13 mouse cellular contexts compared by ENCODE assay signal in the genomic region with DNA sequence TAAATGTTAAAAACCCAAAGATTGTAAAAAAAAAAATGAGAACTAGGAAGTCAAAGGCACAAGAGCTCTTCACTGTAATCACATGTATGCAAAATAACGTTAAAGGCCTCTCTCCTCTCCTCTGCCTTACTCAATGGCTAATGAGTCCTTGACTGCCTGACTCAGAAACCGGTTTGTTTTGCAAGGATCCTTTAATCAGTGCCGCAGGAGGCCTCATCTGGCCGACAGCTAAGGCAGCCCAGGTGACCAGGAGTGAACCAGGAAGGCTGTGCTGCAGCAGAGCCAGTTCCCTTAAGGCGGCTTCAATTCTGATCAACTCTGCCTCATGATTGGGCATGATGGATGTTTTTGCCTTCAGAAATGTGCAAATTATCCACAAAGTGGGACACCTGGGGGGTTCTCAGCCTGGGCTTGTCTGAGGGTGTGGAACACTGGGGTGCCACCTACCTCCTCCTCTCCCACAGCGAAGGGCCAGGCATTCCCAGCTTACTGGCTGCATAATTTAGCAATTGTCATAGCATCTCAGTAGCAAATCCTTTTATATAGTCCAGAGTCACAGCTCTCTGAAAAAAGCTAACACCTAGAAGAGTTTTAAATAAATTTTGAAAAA. TPM values are rescaled to one million over a fixed set of nuclear protein-coding genes. Genes with fewer than 3 reads are reported as not detected.
A peak's percentile ranks its signal among the peaks of the same experiment; 100 is the strongest.
DNase-seq lines count a peak whose midpoint lies in the region; ATAC-seq and TF ChIP-seq lines count a peak whose summit lies in the region.
"Had no signal": no experiment of that assay in that cellular context is flagged by ENCODE, and none has a peak within 500 bp of the region (broad histone marks: within the 10 kb centered on the region; RNA-seq: fewer than 3 reads in every experiment).

No protein-coding gene starts in this region.

- no peak overlapping the region for H3K27ac ChIP-seq in heart, embryonic 12.5 days (ENCODE audit: poor library complexity, severe bottlenecking)
- H3K27ac ChIP-seq in intestine, embryonic 16.5 days (ENCODE audit: low read length) = 0 out of 2 replicates have a peak overlapping the region, but pooled peaks have one; percentile 39
- H3K27ac ChIP-seq in midbrain, embryonic 13.5 days = peak overlapping the region; percentile 22; the same call in 1 of the 2 replicates
- H3K27ac ChIP-seq: hindbrain, embryonic 10.5 days; kidney, postnatal 0 days; neural tube, embryonic 13.5 days had no signal

- no peak for ATAC-seq in heart, embryonic 12.5 days (ENCODE audit: insufficient number of reproducible peaks, low FRiP score)
- ATAC-seq in intestine, embryonic 16.5 days = peak; percentile 92
- ATAC-seq in midbrain, embryonic 13.5 days = peak; percentile 48; the same call in 1 of the 2 replicates
- no peak for ATAC-seq in cerebellum, adult (ENCODE audit: insufficient number of reproducible peaks, low FRiP score, low TSS enrichment)

- 45% methylated on average over 6 of the region's 6 CpGs for WGBS in heart, embryonic 12.5 days
- WGBS in intestine, embryonic 16.5 days = 37% methylated on average over 6 of the region's 6 CpGs
- WGBS in midbrain, embryonic 13.5 days = 32% methylated on average over 6 of the region's 6 CpGs

- no peak for TF ChIP-seq CTCF in brain, embryonic 14.5 days (IDR thresholded peaks at IDR 0.05; ENCODE audit: borderline replicate concordance, extremely low read depth, insufficient read depth, insufficient read length)

- peaks cover 70% of the 10 kb centered on the region for H3K4me1 ChIP-seq in heart, embryonic 12.5 days (replicated peaks)
- peaks cover 51% of the 10 kb centered on the region for H3K4me1 ChIP-seq in intestine, embryonic 16.5 days (ENCODE audit: control insufficient read depth, insufficient read depth, low read length)
- H3K4me1 ChIP-seq in midbrain, embryonic 13.5 days (replicated peaks) = peaks cover 12% of the 10 kb centered on the region
- H3K4me1 ChIP-seq: neural tube, embryonic 13.5 days had no signal

- H3K36me3 ChIP-seq in heart, embryonic 12.5 days = peaks cover 18% of the 10 kb centered on the region; the same call in 1 of the 2 replicates
- no peaks in the 10 kb centered on the region; the same call in 1 of the 2 replicates for H3K36me3 ChIP-seq in intestine, embryonic 16.5 days (ENCODE audit: control insufficient read depth, insufficient read depth, low read length)
- H3K36me3 ChIP-seq in midbrain, embryonic 13.5 days = no peaks in the 10 kb centered on the region
- H3K36me3 ChIP-seq: hindbrain, embryonic 10.5 days; neural tube, embryonic 13.5 days had no signal

- no peaks in the 10 kb centered on the region for H3K27me3 ChIP-seq in heart, embryonic 12.5 days (replicated peaks)
- no peaks in the 10 kb centered on the region for H3K27me3 ChIP-seq in intestine, embryonic 16.5 days (replicated peaks; ENCODE audit: control insufficient read depth, insufficient read depth, low read length)
- no peaks in the 10 kb centered on the region for H3K27me3 ChIP-seq in midbrain, embryonic 13.5 days
- H3K27me3 ChIP-seq: neural tube, embryonic 13.5 days had no signal

- no peak for TF ChIP-seq POLR2A in brain, embryonic 14.5 days (IDR thresholded peaks at IDR 0.05; ENCODE audit: borderline replicate concordance, extremely low read depth, insufficient read depth, insufficient read length, poor library complexity, severe bottlenecking)

- H3K4me2 ChIP-seq in heart, embryonic 12.5 days = no peak overlapping the region
- H3K4me2 ChIP-seq in intestine, embryonic 16.5 days (ENCODE audit: low read depth, low read length) = no peak overlapping the region
- no peak overlapping the region for H3K4me2 ChIP-seq in midbrain, embryonic 13.5 days (replicated peaks)
- H3K4me2 ChIP-seq: neural tube, embryonic 13.5 days had no signal

- 0 out of 2 replicates have a peak overlapping the region, but pooled peaks have one; percentile 46 for H3K9ac ChIP-seq in heart, embryonic 12.5 days
- no peak overlapping the region for H3K9ac ChIP-seq in intestine, embryonic 16.5 days (ENCODE audit: low read depth, low read length)
- H3K9ac ChIP-seq in midbrain, embryonic 13.5 days (replicated peaks) = no peak overlapping the region
- H3K9ac ChIP-seq: neural tube, embryonic 13.5 days had no signal

- DNase-seq in heart, adult 18-20 months = no peak
- DNase-seq in brain, embryonic 14.5 days (ENCODE audit: low read depth) = peak; percentile 55
- no peak for DNase-seq in B cell, adult 2 months
- DNase-seq in ovary, adult 18-20 months (ENCODE audit: low spot score) = no peak
- DNase-seq: cerebellum, adult 8-10 months; gastrocnemius, postnatal 25 days had no signal

- H3K4me3 ChIP-seq in heart, embryonic 12.5 days = no peak overlapping the region
- no peak overlapping the region for H3K4me3 ChIP-seq in intestine, embryonic 16.5 days (ENCODE audit: low read length)
- no peak overlapping the region for H3K4me3 ChIP-seq in midbrain, embryonic 13.5 days (replicated peaks)
- H3K4me3 ChIP-seq: hindbrain, embryonic 10.5 days; neural tube, embryonic 13.5 days had no signal

- H3K9me3 ChIP-seq in heart, embryonic 12.5 days (replicated peaks) = no peaks in the 10 kb centered on the region
- no peaks in the 10 kb centered on the region for H3K9me3 ChIP-seq in intestine, embryonic 16.5 days (ENCODE audit: control insufficient read depth, low read length)
- H3K9me3 ChIP-seq in midbrain, embryonic 13.5 days = no peaks in the 10 kb centered on the region
- H3K9me3 ChIP-seq: hindbrain, embryonic 10.5 days; neural tube, embryonic 13.5 days had no signal

RNA-seq across cellular contexts. Expression of gene Mbnl2, which starts 43.0 kb away (rescaled TPM):
- 108 and 114 TPM in 2 replicates for polyA plus RNA-seq in heart, embryonic 12.5 days (2016; fragmentation: Nextera tagmentation; extraction: Ambion mirVana)
- total RNA-seq in heart, adult 18-20 months (2021) = 100 to 1,000 TPM; 218 to 240 TPM
- 16.9 and 20.2 TPM in 2 replicates for polyA plus RNA-seq in brain, embryonic 14.5 days (2012; rRNA removed)
- polyA plus RNA-seq in intestine, embryonic 16.5 days (2015; fragmentation: Nextera tagmentation; extraction: Ambion mirVana) = 114 and 127 TPM in 2 replicates
- 17.2 and 17.6 TPM in 2 replicates for polyA plus RNA-seq in midbrain, embryonic 13.5 days (2015; fragmentation: Nextera tagmentation; extraction: Ambion mirVana)

Comparison
In these comparisons a context has a peak if more than half of its experiments do, and no peak if none do; other contexts are left out.
1. ATAC-seq: peak in intestine, embryonic 16.5 days (single experiment) and midbrain, embryonic 13.5 days (single experiment); none in heart, embryonic 12.5 days (single experiment) and cerebellum, adult (single experiment).